Mouse (Mus musculus): ENCODE results near the gene Man2a2. TPM values are rescaled to one million over a fixed set of nuclear protein-coding genes. Genes with fewer than 3 reads are reported as not detected.

Gene Man2a2
- polyA plus RNA-seq, 1 experiment from 2014 or later, result 20.2 TPM

DNA sequence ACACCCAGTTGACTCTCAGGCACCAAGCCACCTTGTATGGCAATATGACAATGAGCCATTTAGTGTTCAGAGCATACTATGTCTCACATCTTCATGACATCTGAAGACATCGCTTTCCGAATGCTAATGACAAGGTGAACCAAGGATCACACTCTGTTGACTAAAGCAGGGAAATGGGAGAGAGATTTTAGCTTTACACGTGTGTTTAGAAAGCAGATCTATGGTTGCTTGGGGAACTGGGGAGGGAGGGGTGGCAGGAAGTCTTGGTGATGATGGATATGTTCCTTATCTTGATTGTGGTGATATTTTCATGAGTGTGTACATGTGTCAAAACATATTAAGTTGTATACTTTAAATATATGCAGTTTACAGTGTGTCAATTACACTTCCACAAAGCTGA is 35.0 kb upstream of the Man2a2 start:
- Histone ChIP-seq H3K36me3 (replicated peaks) (no peaks in the 10 kb centered on the region), H3K9me3 (no peaks in the 10 kb centered on the region), H3K27ac (replicated peaks) (no peak overlapping the region), H3K4me1 (peaks cover 30% of the 10 kb centered on the region), H3K4me3 (no peak overlapping the region), H3K27me3 (replicated peaks; ENCODE audit: low read depth, poor library complexity, severe bottlenecking) (peaks cover 28% of the 10 kb centered on the region)
- 90% methylated on average over 3 of the region's 3 CpGs for WGBS
- no peak for DNase-seq (ENCODE audit: low spot score)

DNA sequence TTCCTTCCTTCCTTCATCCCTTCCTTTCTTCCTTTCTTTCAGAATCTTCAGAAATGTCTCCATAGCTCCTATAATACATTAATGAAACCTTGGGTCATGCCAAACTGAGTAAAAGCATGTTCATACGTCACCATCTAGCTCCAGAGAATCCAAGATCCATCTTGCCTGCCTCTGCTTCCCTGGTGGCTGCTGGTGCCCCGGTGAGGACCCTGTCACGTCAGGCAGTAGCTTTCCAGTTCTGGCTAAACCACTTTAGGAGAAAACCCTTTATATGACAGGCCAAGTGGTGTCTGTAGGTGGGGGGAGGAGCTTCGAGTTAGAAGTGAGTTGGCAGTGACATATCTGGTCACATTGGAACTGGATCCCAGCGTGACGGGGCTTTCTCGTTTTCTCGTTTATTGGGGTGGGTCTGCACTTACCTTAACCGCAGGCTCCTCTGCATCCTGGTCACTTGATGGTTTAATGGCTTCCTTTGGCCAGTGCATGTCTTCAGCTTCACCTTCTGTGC is 34.1 kb upstream of the Man2a2 start, which contains the start of gene Furin:
Furin (minus strand) TSS at position 249 of the 508 bp plus-strand sequence.
- 76% methylated on average over 9 of the region's 9 CpGs for WGBS
- Histone ChIP-seq H3K4me1 (peaks cover 39% of the 10 kb centered on the region), H3K27ac (replicated peaks) (no peak within 1 kb of the TSS), H3K4me3 (no peak within 1 kb of the TSS), H3K27me3 (replicated peaks; ENCODE audit: low read depth, poor library complexity, severe bottlenecking) (peaks cover 28% of the 10 kb centered on the region), H3K36me3 (replicated peaks) (no peaks in the 10 kb centered on the region), H3K9me3 (no peaks in the 10 kb centered on the region)
- no peak for DNase-seq (ENCODE audit: low spot score)

DNA sequence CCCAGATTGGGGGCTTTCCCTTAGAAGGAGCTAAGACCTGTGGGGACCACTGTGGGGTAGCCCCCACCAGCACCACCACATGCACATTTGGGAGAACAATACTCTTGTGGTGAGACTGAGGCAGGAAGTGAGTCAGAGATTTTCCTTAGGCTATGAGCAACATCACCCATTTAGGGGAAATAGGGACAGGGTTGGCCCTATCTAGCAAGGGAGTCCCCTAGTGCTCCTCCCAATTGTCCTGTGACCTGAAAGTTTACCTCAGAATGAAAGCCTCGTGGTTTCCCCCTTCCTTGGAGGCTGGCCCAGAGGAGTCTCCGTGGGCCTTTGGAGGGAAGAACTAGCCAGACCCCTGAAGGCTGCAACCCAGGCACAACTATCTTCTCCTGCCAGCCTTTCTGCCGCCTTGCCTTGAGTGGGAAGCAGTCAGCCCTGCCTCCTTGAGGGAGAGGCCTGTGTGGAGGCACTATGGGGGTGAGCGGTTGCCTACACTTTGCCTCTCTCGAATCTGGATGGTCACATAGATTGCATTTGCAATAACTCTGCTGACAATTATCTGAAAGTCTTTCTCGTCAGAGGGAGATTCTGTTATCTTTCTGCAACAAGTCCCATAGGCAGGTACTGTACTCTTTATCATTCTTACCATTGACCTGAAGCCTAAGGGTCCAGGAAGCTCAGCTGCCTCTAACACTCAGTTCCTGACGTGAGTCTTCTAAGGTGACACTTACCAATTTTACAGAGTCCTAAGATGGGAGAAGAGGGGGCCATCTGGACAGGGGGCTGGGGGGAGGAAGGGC is 33.1 kb upstream of the Man2a2 start:
- DNase-seq (ENCODE audit: low spot score), result no peak
- 59% methylated on average over 7 of the region's 7 CpGs for WGBS
- no peak overlapping the region for H3K27ac ChIP-seq (replicated peaks)
- H3K4me3 ChIP-seq, result no peak overlapping the region
- peaks cover 47% of the 10 kb centered on the region for H3K4me1 ChIP-seq
- H3K9me3 ChIP-seq, result no peaks in the 10 kb centered on the region
- H3K27me3 ChIP-seq (replicated peaks; ENCODE audit: low read depth, poor library complexity, severe bottlenecking), result peaks cover 28% of the 10 kb centered on the region
- no peaks in the 10 kb centered on the region for H3K36me3 ChIP-seq (replicated peaks)

DNA sequence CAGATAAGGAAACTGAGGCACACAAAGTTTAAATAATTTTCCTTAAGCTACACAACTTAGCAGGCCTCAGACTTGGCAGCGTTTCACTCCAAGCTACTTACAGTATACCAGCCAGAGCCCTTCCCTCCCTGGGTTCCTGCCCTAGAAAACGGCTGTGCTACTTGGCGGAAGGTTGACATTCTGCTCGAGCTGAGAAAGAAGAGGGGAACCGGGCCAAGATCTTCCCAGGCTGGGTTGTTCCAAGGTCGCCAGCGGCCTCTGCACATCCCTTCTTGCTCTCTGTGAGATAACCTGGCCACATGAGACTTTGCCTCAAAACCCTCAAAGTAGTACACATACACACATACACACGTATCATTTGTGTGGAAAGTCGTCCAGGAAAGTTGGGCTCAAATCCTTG is 32.4 kb upstream of the Man2a2 start:
- 53% methylated on average over 9 of the region's 9 CpGs for WGBS
- Histone ChIP-seq H3K9me3 (no peaks in the 10 kb centered on the region), H3K36me3 (replicated peaks) (no peaks in the 10 kb centered on the region; the same call in 1 of the 2 replicates), H3K27ac (replicated peaks) (no peak overlapping the region), H3K4me3 (peak overlapping the region; percentile 92; the same call in 1 of the 2 replicates), H3K27me3 (replicated peaks; ENCODE audit: low read depth, poor library complexity, severe bottlenecking) (peaks cover 28% of the 10 kb centered on the region), H3K4me1 (peaks cover 54% of the 10 kb centered on the region)
- DNase-seq (ENCODE audit: low spot score), result no peak

DNA sequence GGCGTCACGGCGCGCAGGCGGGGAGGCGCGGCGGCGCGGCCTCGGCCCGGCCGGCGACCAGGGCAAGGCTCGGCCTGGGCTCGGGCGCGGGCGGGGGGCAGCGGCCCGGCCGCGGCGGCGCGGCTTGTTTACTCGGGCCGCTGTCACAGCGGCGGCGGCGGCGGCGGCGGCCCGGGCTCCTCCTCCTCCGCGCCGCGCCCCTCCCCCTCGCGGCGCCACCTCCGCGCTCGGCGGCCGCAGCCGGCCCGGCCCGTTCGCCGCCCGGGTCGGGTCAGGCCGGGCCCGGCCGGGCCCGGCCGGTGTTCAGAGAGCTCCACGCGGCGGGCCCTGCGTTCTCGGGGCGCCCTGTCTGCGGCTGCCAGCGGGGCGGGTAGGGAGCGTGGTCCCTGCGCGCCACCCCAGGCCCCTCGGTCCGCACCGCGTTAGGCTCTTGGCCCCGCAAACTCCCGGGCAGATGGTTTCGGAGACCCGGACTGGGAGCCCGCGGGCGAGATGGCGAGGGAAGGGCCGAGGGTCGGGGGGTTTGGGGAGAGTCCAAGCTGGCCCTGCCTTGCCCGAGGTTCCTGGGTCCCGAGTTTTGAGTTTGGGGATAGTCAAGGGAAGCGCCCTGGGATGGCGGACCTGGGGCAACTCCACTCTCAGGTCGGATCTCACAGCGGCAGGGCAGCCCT is 31.6 kb upstream of the Man2a2 start:
- peaks cover 57% of the 10 kb centered on the region for H3K4me1 ChIP-seq
- DNase-seq (ENCODE audit: low spot score), result peak; percentile 77
- peak overlapping the region; percentile 94 for H3K27ac ChIP-seq (replicated peaks)
- peaks cover 28% of the 10 kb centered on the region for H3K27me3 ChIP-seq (replicated peaks; ENCODE audit: low read depth, poor library complexity, severe bottlenecking)
- peaks cover 5% of the 10 kb centered on the region for H3K36me3 ChIP-seq (replicated peaks)
- peak overlapping the region; percentile 92 for H3K4me3 ChIP-seq
- H3K9me3 ChIP-seq, result no peaks in the 10 kb centered on the region
- 5% methylated on average over 91 of the region's 92 CpGs for WGBS

DNA sequence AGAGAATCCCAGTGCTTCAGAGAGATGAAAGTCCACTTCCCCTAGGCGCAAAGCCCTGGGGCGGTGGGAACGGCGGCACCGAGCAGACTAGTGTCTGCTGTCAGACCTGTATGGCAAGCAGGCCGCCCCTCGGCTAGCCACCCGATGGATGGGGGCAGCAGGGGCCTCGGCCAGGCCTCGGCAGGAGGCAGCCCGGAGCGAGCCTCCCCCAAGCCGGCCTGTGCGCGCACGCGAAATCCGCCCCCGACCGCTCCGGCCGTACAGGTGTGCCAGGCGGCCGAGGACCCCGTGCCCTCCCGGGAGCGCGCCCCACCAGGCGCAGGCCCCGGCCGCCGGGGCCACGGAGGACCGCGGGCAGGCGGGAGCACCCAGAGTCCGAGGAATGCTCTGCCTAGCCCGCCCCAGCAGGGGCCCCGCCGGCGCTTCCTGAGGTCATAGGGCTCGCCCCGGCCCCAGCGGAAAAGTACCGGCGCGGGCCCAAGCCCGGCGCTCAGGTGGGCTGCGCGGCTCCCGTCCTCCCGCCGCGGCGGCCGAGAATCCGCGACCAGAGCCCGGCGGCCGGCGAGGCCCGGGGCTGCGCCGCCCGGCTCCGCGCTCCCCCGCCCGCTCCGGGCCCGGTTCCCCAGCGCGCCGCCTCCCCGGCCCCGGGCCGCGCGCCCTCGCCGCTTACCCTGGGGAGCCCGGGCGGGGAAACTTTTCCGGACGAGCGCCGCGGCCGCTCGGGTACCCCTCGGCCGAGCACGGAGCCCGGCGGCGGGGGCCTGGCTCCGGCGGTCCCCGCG is 30.9 kb upstream of the Man2a2 start:
- peak; percentile 69 for DNase-seq (ENCODE audit: low spot score)
- Histone ChIP-seq H3K4me3 (peak overlapping the region; percentile 92), H3K27me3 (replicated peaks; ENCODE audit: low read depth, poor library complexity, severe bottlenecking) (peaks cover 28% of the 10 kb centered on the region), H3K27ac (replicated peaks) (peak overlapping the region; percentile 94), H3K36me3 (replicated peaks) (peaks cover 13% of the 10 kb centered on the region), H3K4me1 (peaks cover 53% of the 10 kb centered on the region), H3K9me3 (no peaks in the 10 kb centered on the region)
- WGBS, result 1% methylated on average over 102 of the region's 102 CpGs

DNA sequence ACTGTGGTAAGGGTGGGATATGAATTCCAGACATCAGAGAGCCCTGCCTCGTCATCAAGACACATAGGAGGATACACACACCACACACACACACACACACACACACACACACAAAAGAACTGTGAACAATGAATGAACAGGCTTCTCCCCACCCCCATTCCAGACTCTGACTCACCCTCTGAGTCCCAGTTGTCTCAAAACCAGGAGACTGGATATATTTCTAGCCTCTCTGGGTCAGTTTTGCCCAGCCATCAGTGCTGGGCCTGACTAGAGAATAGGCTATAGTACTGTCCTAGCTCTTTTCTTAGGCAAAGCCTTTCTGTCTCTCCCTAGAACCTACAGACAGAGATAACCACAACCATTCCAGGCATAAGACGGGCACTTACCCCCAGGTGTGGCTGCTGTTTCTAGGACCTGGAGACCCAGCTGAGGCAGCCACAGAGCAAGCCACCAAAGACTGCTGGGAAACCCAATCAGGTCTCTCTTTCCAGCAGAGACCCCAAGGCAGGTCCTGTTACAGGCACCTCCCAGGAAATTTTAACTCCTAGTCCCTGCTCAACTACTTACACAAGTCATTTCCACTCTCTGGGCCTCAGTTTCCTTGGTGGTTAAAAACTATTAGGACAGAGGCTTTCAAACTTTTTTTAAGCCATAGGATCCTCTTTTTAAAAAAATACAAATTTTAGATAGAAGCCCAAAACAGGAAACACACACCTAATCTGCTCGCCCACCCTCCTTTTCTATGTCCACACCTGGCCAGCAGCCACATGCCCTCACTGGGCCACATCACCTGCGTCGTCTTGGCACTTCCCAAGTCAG is 30.1 kb upstream of the Man2a2 start:
- peak overlapping the region; percentile 94 for H3K27ac ChIP-seq (replicated peaks)
- 23% methylated on average over 5 of the region's 5 CpGs for WGBS

DNA sequence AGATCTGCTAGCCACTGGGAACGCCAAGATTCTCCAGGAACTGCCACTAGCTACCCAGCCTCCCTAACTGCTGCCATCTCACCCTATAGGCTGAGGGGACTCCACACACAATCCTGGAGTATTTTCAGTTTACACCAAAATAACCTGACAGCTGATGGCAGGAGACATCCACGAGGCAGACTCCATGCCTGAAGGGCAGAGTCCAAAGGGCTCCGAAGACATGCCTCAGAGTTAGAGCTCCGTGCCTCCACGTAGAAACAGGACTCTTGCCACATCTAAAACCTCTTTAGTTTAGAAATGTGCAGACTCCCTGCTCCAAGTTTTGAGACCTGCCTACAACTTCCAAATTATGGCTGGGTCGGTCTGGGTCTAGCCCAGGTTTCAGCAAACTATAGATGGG is 29.4 kb upstream of the Man2a2 start:
- DNase-seq (ENCODE audit: low spot score), result no peak
- Histone ChIP-seq H3K36me3 (replicated peaks) (peaks cover 27% of the 10 kb centered on the region), H3K27ac (replicated peaks) (no peak overlapping the region), H3K4me1 (peaks cover 49% of the 10 kb centered on the region), H3K4me3 (peak overlapping the region; percentile 92), H3K27me3 (replicated peaks; ENCODE audit: low read depth, poor library complexity, severe bottlenecking) (peaks cover 24% of the 10 kb centered on the region), H3K9me3 (no peaks in the 10 kb centered on the region)
- 70% methylated on average over 6 of the region's 6 CpGs for WGBS

More for the DNA sequence above, 30.1 kb upstream of the Man2a2 start:
- Histone ChIP-seq H3K27me3 (replicated peaks; ENCODE audit: low read depth, poor library complexity, severe bottlenecking) (peaks cover 28% of the 10 kb centered on the region), H3K4me1 (peaks cover 49% of the 10 kb centered on the region), H3K36me3 (replicated peaks) (peaks cover 21% of the 10 kb centered on the region), H3K9me3 (no peaks in the 10 kb centered on the region), H3K4me3 (peak overlapping the region; percentile 92)
- peak; percentile 27 for DNase-seq (ENCODE audit: low spot score)

DNA sequence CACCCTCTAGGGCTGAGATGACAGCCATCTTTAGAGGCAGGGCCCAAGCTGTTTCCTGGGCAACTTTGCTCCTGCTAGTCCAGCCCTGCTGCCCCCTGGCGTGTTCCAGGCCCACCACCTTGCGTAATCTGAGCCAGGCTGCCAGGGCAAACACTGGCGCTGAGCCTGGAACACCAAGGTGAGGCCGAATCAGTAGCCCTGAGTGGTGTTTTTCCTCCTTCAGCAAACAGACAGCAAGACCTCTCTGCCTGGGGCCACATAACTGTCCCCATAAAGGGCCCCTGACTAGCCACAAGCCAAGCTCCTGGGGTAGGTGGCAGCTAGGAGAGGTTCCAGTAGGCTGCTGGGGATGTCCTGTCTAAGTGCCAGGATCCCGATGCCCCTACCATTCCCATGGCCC is 28.9 kb upstream of the Man2a2 start:
- 49% methylated on average over 5 of the region's 5 CpGs for WGBS
- peaks cover 49% of the 10 kb centered on the region for H3K4me1 ChIP-seq
- H3K27ac ChIP-seq (replicated peaks), result no peak overlapping the region

DNA sequence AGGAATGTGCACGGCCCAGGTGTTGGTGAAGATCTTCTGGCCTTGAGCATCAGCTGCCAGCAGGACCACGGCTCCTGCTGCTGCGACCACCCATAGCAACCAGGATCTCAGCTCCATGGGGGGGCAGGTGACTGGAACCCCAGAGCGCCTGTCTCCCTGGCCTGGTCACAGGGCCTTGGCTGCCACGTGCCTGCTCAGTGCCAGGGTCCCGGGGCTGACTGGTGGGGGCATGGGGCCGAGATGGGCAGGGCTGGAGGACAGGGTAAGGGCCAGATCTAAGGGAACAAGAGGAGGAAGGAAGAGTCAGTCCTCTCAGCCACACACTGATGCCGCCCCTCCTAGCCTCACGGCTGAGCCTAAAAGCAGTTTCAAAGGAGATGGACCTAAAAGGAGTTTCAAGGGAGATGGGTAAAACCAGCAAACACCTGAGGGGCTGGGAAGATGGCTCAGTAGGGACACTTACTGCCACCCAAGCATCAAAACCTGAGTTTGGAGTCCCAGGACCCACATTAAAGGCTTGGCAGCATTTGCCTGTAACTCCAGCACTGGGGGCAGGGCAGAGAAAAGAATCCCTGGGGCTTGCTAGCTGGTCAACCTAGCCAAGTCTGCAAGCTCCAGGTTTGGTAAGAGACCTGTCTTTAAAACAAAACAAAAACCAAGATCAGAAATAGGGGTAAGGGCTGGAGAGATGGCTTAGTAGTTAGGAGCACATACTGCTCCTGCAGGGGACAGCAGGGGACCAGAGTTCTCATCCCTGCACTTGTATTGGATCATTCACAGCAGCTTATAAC is 27.7 kb upstream of the Man2a2 start:
- WGBS, result 79% methylated on average over 9 of the region's 9 CpGs
- Histone ChIP-seq H3K36me3 (replicated peaks) (peaks cover 41% of the 10 kb centered on the region), H3K4me1 (peaks cover 44% of the 10 kb centered on the region), H3K27ac (replicated peaks) (0 out of 2 replicates have a peak overlapping the region, but pooled peaks have one; percentile 30), H3K4me3 (no peak overlapping the region), H3K27me3 (replicated peaks; ENCODE audit: low read depth, poor library complexity, severe bottlenecking) (peaks cover 6% of the 10 kb centered on the region), H3K9me3 (no peaks in the 10 kb centered on the region)
- no peak for DNase-seq (ENCODE audit: low spot score)

More for the DNA sequence above, 28.9 kb upstream of the Man2a2 start:
- peaks cover 19% of the 10 kb centered on the region for H3K27me3 ChIP-seq (replicated peaks; ENCODE audit: low read depth, poor library complexity, severe bottlenecking)
- 0 out of 2 replicates have a peak overlapping the region, but pooled peaks have one; percentile 92 for H3K4me3 ChIP-seq
- H3K36me3 ChIP-seq (replicated peaks), result peaks cover 32% of the 10 kb centered on the region
- no peak for DNase-seq (ENCODE audit: low spot score)
- no peaks in the 10 kb centered on the region for H3K9me3 ChIP-seq

DNA sequence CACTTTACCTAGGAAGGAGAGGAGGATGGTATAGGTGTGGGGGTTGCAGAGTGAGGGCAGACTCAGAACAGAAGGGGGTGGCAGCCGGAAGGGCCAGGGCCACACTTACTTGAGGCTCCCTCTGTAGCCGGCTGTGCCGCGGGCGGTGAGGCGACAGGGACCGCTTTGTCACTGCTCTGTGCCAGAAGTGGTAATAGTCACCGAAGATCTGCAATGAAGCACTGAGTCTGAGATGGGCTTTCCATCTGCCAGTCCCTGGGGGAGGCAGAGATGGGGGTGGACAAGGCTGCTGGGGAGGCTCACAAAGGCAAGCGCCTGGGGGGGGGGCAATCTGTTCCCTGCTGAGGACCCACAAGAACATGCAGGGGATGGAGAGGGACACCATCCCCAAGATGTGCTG is 26.8 kb upstream of the Man2a2 start:
- WGBS, result 79% methylated on average over 9 of the region's 9 CpGs
- no peak overlapping the region for H3K27ac ChIP-seq (replicated peaks)
- H3K9me3 ChIP-seq, result no peaks in the 10 kb centered on the region
- DNase-seq (ENCODE audit: low spot score), result no peak
- no peaks in the 10 kb centered on the region for H3K27me3 ChIP-seq (replicated peaks; ENCODE audit: low read depth, poor library complexity, severe bottlenecking)
- H3K4me1 ChIP-seq, result peaks cover 37% of the 10 kb centered on the region
- peaks cover 50% of the 10 kb centered on the region for H3K36me3 ChIP-seq (replicated peaks)
- H3K4me3 ChIP-seq, result no peak overlapping the region
